Mouse (Mus musculus) myocyte (in vitro differentiated cells): ENCODE measurements around the gene Sebox. TPM values are rescaled to one million over a fixed set of nuclear protein-coding genes. Genes with fewer than 3 reads are reported as not detected.

Experiments used
- H3K27me3 ChIP-seq: one replicate; pipeline ENCODE4 v1.6.1; 2011; ENCODE audit not compliant: control insufficient read depth, insufficient read depth, insufficient read length
- H3K36me3 ChIP-seq: one replicate; pipeline ENCODE4 v1.6.1; 2011; ENCODE audit not compliant: control insufficient read depth, insufficient read depth
- H3K4me2 ChIP-seq: one replicate; pipeline ENCODE4 v1.6.1; 2011; ENCODE audit warnings: low read depth, control low read depth
- H3K4me3 ChIP-seq: one replicate; pipeline ENCODE4 v1.5.1; 2011; ENCODE audit warnings: mild to moderate bottlenecking, control low read depth, moderate library complexity
- H3K79me2 ChIP-seq: one replicate; pipeline ENCODE4 v1.6.1; 2011; ENCODE audit not compliant: control insufficient read depth, insufficient read depth
- H3ac ChIP-seq: one replicate; pipeline ENCODE4 v1.6.1; 2011; ENCODE audit not compliant: control insufficient read depth, insufficient read length
- CEBPB ChIP-seq: IDR thresholded peaks from 2 replicates; pipeline ENCODE4 v1.6.1; 2011; ENCODE audit warnings: mild to moderate bottlenecking, moderate library complexity; ENCODE audit not compliant: poor library complexity, insufficient read depth, severe bottlenecking
- E2F4 ChIP-seq: IDR thresholded peaks from one replicate; pipeline ENCODE4 v1.6.1; 2011; ENCODE audit warnings: mild to moderate bottlenecking, control low read depth, moderate library complexity; ENCODE audit not compliant: insufficient read depth
- MAX ChIP-seq: IDR thresholded peaks from one replicate; pipeline ENCODE4 v1.6.1; 2011; ENCODE audit warnings: low read depth, mild to moderate bottlenecking, control low read depth
- MYOD1 ChIP-seq, 3 experiments: IDR thresholded peaks; one replicate each; pipeline ENCODE4 v1.6.1; 2011; ENCODE audit warnings: control low read depth in 2 of 3, low read depth in 2 of 3, mild to moderate bottlenecking in 2 of 3, moderate library complexity in 1 of 3; ENCODE audit not compliant: insufficient read length in 2 of 3, control insufficient read depth in 1 of 3
- MYOG ChIP-seq, 3 experiments: IDR thresholded peaks; one replicate each; pipeline ENCODE4 v1.6.1; 2011; ENCODE audit warnings: control low read depth in 2 of 3, low read depth in 2 of 3, mild to moderate bottlenecking in 2 of 3; ENCODE audit not compliant: insufficient read length in 2 of 3, control insufficient read depth in 1 of 3, insufficient read depth in 1 of 3
- POLR2A ChIP-seq: IDR thresholded peaks from one replicate; pipeline ENCODE4 v1.6.1; 2011; ENCODE audit warnings: low read depth, mild to moderate bottlenecking, control low read depth, moderate library complexity; ENCODE audit not compliant: insufficient read length
- POLR2AphosphoS2 ChIP-seq: IDR thresholded peaks from one replicate; pipeline ENCODE4 v1.6.1; 2011; ENCODE audit warnings: low read depth, control low read depth; ENCODE audit not compliant: insufficient read length
- REST ChIP-seq: IDR thresholded peaks from one replicate; pipeline ENCODE4 v1.6.1; 2011; ENCODE audit warnings: mild to moderate bottlenecking, control low read depth, moderate library complexity; ENCODE audit not compliant: insufficient read depth, insufficient read length
- SRF ChIP-seq: IDR thresholded peaks from one replicate; pipeline ENCODE4 v1.6.1; 2011; ENCODE audit warnings: low read depth; ENCODE audit not compliant: control insufficient read depth, insufficient read length
- TCF12 ChIP-seq: IDR thresholded peaks from one replicate; pipeline ENCODE4 v1.6.1; 2011; ENCODE audit warnings: mild to moderate bottlenecking, control low read depth; ENCODE audit not compliant: poor library complexity, insufficient read depth, severe bottlenecking
- TCF3 ChIP-seq: IDR thresholded peaks from one replicate; pipeline ENCODE4 v1.6.1; 2011; ENCODE audit warnings: low read depth, control low read depth; ENCODE audit not compliant: insufficient read length
- USF1 ChIP-seq: IDR thresholded peaks from one replicate; pipeline ENCODE4 v1.6.1; 2011; ENCODE audit warnings: low read depth, mild to moderate bottlenecking, control low read depth, moderate library complexity
- polyA plus RNA-seq: library from polyadenylated mRNA; unstranded; fragments of >200 nt; fragmentation: generic; extraction: Trizol; gene quantifications from one replicate; pipeline ENCODE4 v1.2.1, GENCODE M21; 2012; ENCODE audit warnings: missing spikeins

Sebox gene
- polyA plus RNA-seq: not detected

GRCm38 (mm10) chr11:78502909-78503650 lies at the start of gene Sebox:
Gene Sebox, plus strand, starts transcription at chr11:78503447.
- TF ChIP-seq TCF12 (no peak), E2F4 (no peak), MYOG (IDR thresholded peaks at IDR 0.05; ENCODE audit: control insufficient read depth in 1 of 3, insufficient read depth in 1 of 3, insufficient read length in 2 of 3, low read depth in 2 of 3) (no peak), USF1 (no peak), POLR2A (no peak), POLR2AphosphoS2 (no peak), SRF (no peak), MYOD1 (IDR thresholded peaks at IDR 0.05; ENCODE audit: control insufficient read depth in 1 of 3, insufficient read length in 2 of 3, low read depth in 2 of 3) (no peak)
- Histone ChIP-seq H3K79me2 (no peaks in the 10 kb centered on the region), H3K36me3 (peaks cover 10% of the 10 kb centered on the region), H3K4me2 (no peak within 1 kb of the TSS), H3K4me3 (no peak within 1 kb of the TSS), H3ac (no peak within 1 kb of the TSS), H3K27me3 (peaks cover 28% of the 10 kb centered on the region)

- Histone ChIP-seq H3K4me2 (no peak overlapping the region), H3ac (no peak overlapping the region), H3K36me3 (no peaks in the 10 kb centered on the region), H3K27me3 (peaks cover 4% of the 10 kb centered on the region), H3K4me3 (no peak overlapping the region), H3K79me2 (no peaks in the 10 kb centered on the region)
- TF ChIP-seq MYOG (IDR thresholded peaks at IDR 0.05; ENCODE audit: control insufficient read depth in 1 of 3, insufficient read depth in 1 of 3, insufficient read length in 2 of 3, low read depth in 2 of 3) (no peak), MYOD1 (IDR thresholded peaks at IDR 0.05; ENCODE audit: control insufficient read depth in 1 of 3, insufficient read length in 2 of 3, low read depth in 2 of 3) (no peak), REST (no peak), MAX (no peak), TCF12 (no peak), SRF (no peak), TCF3 (no peak), CEBPB (no peak), E2F4 (no peak), POLR2AphosphoS2 (no peak), USF1 (no peak)
These were observed 49.6 kb upstream of the Sebox start for GRCm38 (mm10) chr11:78453675-78454074.

DNA sequence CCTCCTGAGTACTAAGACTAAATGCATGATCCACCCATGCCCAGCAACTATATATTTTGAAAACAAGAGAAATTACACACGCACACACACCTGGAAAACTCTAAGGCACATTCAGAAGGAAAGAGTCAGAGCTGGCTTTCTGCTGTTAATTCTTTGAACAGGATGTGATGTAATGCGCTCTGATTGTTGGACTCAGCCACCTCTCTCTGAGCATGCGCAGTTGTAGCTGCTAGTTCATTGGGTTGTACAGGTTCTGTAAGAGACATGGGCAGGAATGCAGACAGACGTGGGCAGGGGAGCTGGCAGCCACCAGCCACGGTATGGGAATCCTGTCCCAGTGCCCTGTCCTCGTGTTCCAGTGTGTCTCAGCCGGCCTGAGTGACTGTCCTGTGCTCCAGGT lies 49.0 kb upstream of the Sebox start:
- Histone ChIP-seq H3ac (no peak overlapping the region), H3K4me2 (no peak overlapping the region)

GRCm38 (mm10) chr11:78455308-78455707 lies 47.9 kb upstream of the Sebox start:
- Histone ChIP-seq H3K4me3 (no peak overlapping the region), H3K4me2 (no peak overlapping the region)
- TF ChIP-seq REST (no peak), SRF (no peak), MAX (no peak), USF1 (no peak), TCF3 (no peak), POLR2AphosphoS2 (no peak), MYOD1 (IDR thresholded peaks at IDR 0.05; ENCODE audit: control insufficient read depth in 1 of 3, insufficient read length in 2 of 3, low read depth in 2 of 3) (no peak), TCF12 (no peak)

More for the DNA sequence above, 49.0 kb upstream of the Sebox start:
- Histone ChIP-seq H3K36me3 (no peaks in the 10 kb centered on the region), H3K79me2 (no peaks in the 10 kb centered on the region), H3K27me3 (peaks cover 9% of the 10 kb centered on the region), H3K4me3 (no peak overlapping the region)
- TF ChIP-seq USF1 (no peak), MYOD1 (IDR thresholded peaks at IDR 0.05; ENCODE audit: control insufficient read depth in 1 of 3, insufficient read length in 2 of 3, low read depth in 2 of 3) (no peak), CEBPB (no peak), REST (no peak), POLR2AphosphoS2 (no peak), E2F4 (no peak), TCF12 (no peak), SRF (no peak), POLR2A (no peak), TCF3 (no peak), MAX (no peak), MYOG (IDR thresholded peaks at IDR 0.05; ENCODE audit: control insufficient read depth in 1 of 3, insufficient read depth in 1 of 3, insufficient read length in 2 of 3, low read depth in 2 of 3) (no peak)

GRCm38 (mm10) chr11:78458740-78459139 lies 44.5 kb upstream of the Sebox start:
- H3K36me3 ChIP-seq: no peaks in the 10 kb centered on the region
- H3K4me2 ChIP-seq: no peak overlapping the region
- H3ac ChIP-seq: no peak overlapping the region
- H3K27me3 ChIP-seq: peaks cover 9% of the 10 kb centered on the region
- TF ChIP-seq POLR2AphosphoS2: no peak
- no peak for TF ChIP-seq REST
- no peaks in the 10 kb centered on the region for H3K79me2 ChIP-seq
- H3K4me3 ChIP-seq: no peak overlapping the region

More at GRCm38 (mm10) chr11:78455308-78455707, 47.9 kb upstream of the Sebox start:
- Histone ChIP-seq H3K36me3 (no peaks in the 10 kb centered on the region), H3K27me3 (peaks cover 9% of the 10 kb centered on the region), H3ac (no peak overlapping the region), H3K79me2 (no peaks in the 10 kb centered on the region)
